Mouse (Mus musculus): Measurements from ENCODE around the gene Zswim8.
"Not testable (repeated sequence)": the region's sequence is repeated elsewhere in the genome, so short reads cannot be mapped to it uniquely, and the experiment has no call there.

Zswim8 gene

GRCm38 (mm10) chr14:20693589-20694101 is 13.7 kb upstream of the Zswim8 start:
- DNase-seq (ENCODE audit: low spot score in 2 of 2) = no peak

- DNase-seq (ENCODE audit: low spot score in 2 of 2) = no peak
These were observed 13.0 kb upstream of the Zswim8 start for GRCm38 (mm10) chr14:20694185-20694883.

GRCm38 (mm10) chr14:20694884-20695760 is 12.2 kb upstream of the Zswim8 start, which contains the start of gene Fut11:
Gene Fut11, plus strand, starts transcription at chr14:20694968.
- DNase-seq (ENCODE audit: low spot score in 2 of 2) = peak; percentile 74 to 81

GRCm38 (mm10) chr14:20695761-20696520 is 11.4 kb upstream of the Zswim8 start:
- DNase-seq (ENCODE audit: low spot score in 2 of 2) = no peak

- DNase-seq (ENCODE audit: low spot score in 2 of 2) = peak; percentile 48 to 68
These were observed 10.4 kb upstream of the Zswim8 start for GRCm38 (mm10) chr14:20696986-20697385.

GRCm38 (mm10) chr14:20698515-20698914 is 8.8 kb upstream of the Zswim8 start:
- no peak for DNase-seq (ENCODE audit: low spot score in 2 of 2)

GRCm38 (mm10) chr14:20700362-20700761 is 7.0 kb upstream of the Zswim8 start:
- DNase-seq (ENCODE audit: low spot score in 2 of 2) = no peak

- no peak for DNase-seq (ENCODE audit: low spot score in 2 of 2)
These were observed 5.8 kb upstream of the Zswim8 start for GRCm38 (mm10) chr14:20701554-20701953.

- DNase-seq (ENCODE audit: low spot score in 2 of 2) = no peak
These were observed 5.1 kb upstream of the Zswim8 start for GRCm38 (mm10) chr14:20702096-20702740.

- peak; percentile 84 to 85 for DNase-seq (ENCODE audit: low spot score in 2 of 2)
These were observed 4.5 kb upstream of the Zswim8 start, which contains the start of gene Chchd1 for GRCm38 (mm10) chr14:20702741-20703381. Gene Chchd1, plus strand, starts transcription at chr14:20703006.

- DNase-seq (ENCODE audit: low spot score in 2 of 2) = not testable (repeated sequence)
These were observed 3.9 kb upstream of the Zswim8 start for GRCm38 (mm10) chr14:20703461-20703860.

- DNase-seq (ENCODE audit: low spot score in 2 of 2) = no peak
These were observed 887 bp downstream of the Zswim8 start for GRCm38 (mm10) chr14:20708239-20708638.

- no peak for DNase-seq (ENCODE audit: low spot score in 2 of 2)
These were observed 6.5 kb downstream of the Zswim8 start for GRCm38 (mm10) chr14:20713832-20714231.

- DNase-seq (ENCODE audit: low spot score in 2 of 2) = no peak
These were observed 11.1 kb downstream of the Zswim8 start for GRCm38 (mm10) chr14:20718443-20718842.

GRCm38 (mm10) chr14:20719767-20720166 is 12.4 kb downstream of the Zswim8 start:
- DNase-seq (ENCODE audit: low spot score in 2 of 2) = no peak

GRCm38 (mm10) chr14:20721371-20721770 is 14.0 kb downstream of the Zswim8 start:
- DNase-seq (ENCODE audit: low spot score in 2 of 2) = no peak

- DNase-seq (ENCODE audit: low spot score in 2 of 2) = no peak
These were observed 15.7 kb downstream of the Zswim8 start for GRCm38 (mm10) chr14:20723006-20723405.

- peak in 1 of 2 experiments; percentile 43 for DNase-seq (ENCODE audit: low spot score in 2 of 2)
These were observed 16.7 kb downstream of the Zswim8 start for GRCm38 (mm10) chr14:20724043-20724442.

- no peak for DNase-seq (ENCODE audit: low spot score in 2 of 2)
These were observed 18.4 kb downstream of the Zswim8 start for GRCm38 (mm10) chr14:20725660-20726339.

- DNase-seq (ENCODE audit: low spot score in 2 of 2) = no peak
These were observed 22.5 kb downstream of the Zswim8 start for GRCm38 (mm10) chr14:20729871-20730270.
